Mouse (Mus musculus) layer of hippocampus, adult 11-12 months (tissue): Measurements from ENCODE around the gene Magohb.

Experiments used
- DNase-seq: peaks from one replicate; pipeline ENCODE4 v3.0.0; 2022; ENCODE audit warnings: low spot score

Gene Magohb

GRCm38 (mm10) chr6:131262009-131262408 is 31.0 kb downstream of the Magohb start:
- DNase-seq = no peak

DNA sequence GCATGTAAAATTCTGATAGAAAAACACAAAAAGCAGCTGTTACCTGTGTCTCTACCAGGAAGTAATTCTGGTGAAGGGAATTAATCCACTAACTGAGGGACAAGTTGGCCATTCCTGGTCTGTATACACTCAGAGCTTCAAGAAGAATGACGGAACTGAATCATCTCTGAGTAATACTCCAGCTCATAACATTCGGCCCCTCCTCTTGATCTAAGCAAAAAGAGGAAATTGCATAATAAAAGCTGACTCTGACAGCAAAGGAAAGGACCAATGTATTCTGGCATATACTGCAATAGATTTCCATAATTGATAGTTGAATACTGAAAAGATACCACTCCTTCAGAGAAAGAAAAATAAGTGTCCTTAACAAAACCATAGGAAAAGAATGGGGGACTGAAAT is 45.8 kb downstream of the Magohb start, which contains the start of gene Klra2:
Gene Klra2, minus strand, starts transcription at position 157 of the 400 bp plus-strand sequence.
- no peak for DNase-seq

GRCm38 (mm10) chr6:131245081-131245480 is 48.0 kb downstream of the Magohb start:
- DNase-seq = no peak
